Mouse (Mus musculus): ENCODE data around the gene Tnik.

- TF ChIP-seq GATA1 (IDR thresholded peaks at IDR 0.05; ENCODE audit: borderline replicate concordance, low read length) (no peak), FLI1 (IDR thresholded peaks at IDR 0.05; ENCODE audit: low read length) (no peak)
Observed at GRCm38 (mm10) chr3:28685510-28685909, 422.5 kb downstream of the Tnik start.
